Mouse (Mus musculus) heart, embryonic 11.5 days (tissue): ENCODE results near the gene Btk. TPM values are rescaled to one million over a fixed set of nuclear protein-coding genes. Genes with fewer than 3 reads are reported as not detected.
"Not testable (repeated sequence)": the region's sequence is repeated elsewhere in the genome, so short reads cannot be mapped to it uniquely, and the experiment has no call there.

Source experiments
- ATAC-seq: fragments of 200-750 bp; cut with Nextera tagmentation; replicated peaks from 2 replicates; pipeline ENCODE4 v1.8.0; 2017; ENCODE audit warnings: moderate library complexity; ENCODE audit not compliant: insufficient number of reproducible peaks, low FRiP score, low TSS enrichment
- H3K27ac ChIP-seq: fragments of 300-500 bp; sonication (generic); 2 replicates; pipeline ENCODE4 v1.5.1; 2014; ENCODE audit warnings: mild to moderate bottlenecking, low read depth, low read length
- H3K27me3 ChIP-seq: fragments of 300-500 bp; sonication (generic); 2 replicates; pipeline ENCODE4 v1.6.1; 2014; ENCODE audit warnings: mild to moderate bottlenecking, low read length, mixed read lengths; ENCODE audit not compliant: control insufficient read depth, insufficient read depth
- H3K36me3 ChIP-seq: fragments of 300-500 bp; sonication (generic); 2 replicates; pipeline ENCODE4 v1.6.1; 2014; ENCODE audit warnings: mild to moderate bottlenecking, low read length, moderate library complexity, mixed read lengths; ENCODE audit not compliant: control insufficient read depth, insufficient read depth
- H3K4me1 ChIP-seq: fragments of 300-500 bp; sonication (generic); 2 replicates; pipeline ENCODE4 v1.6.1; 2014; ENCODE audit warnings: low read length; ENCODE audit not compliant: control insufficient read depth, insufficient read depth
- H3K4me2 ChIP-seq: fragments of 300-500 bp; sonication (generic); 2 replicates; pipeline ENCODE4 v1.6.1; 2014; ENCODE audit warnings: mild to moderate bottlenecking, moderate library complexity
- H3K4me3 ChIP-seq: fragments of 300-500 bp; sonication (generic); 2 replicates; pipeline ENCODE4 v1.5.1; 2014; ENCODE audit warnings: low read depth, low read length
- H3K9ac ChIP-seq: fragments of 300-500 bp; sonication (generic); 2 replicates; pipeline ENCODE4 v1.6.1; 2014; ENCODE audit warnings: mild to moderate bottlenecking, low read depth, low read length, moderate library complexity
- H3K9me3 ChIP-seq: fragments of 300-500 bp; sonication (generic); replicated peaks from 2 replicates; pipeline ENCODE4 v1.6.1; 2016; ENCODE audit warnings: low read length; ENCODE audit not compliant: control insufficient read depth
- WGBS: fragments of 180-500 bp; shearing (Covaris S2); extraction: QIAGEN DNeasy Blood & Tissue Kit; methylation state at CpG from one replicate; pipeline ENCODE4 v1.1.7; 2014; ENCODE audit not compliant: insufficient replicate concordance; 5-methylcytosine and 5-hydroxymethylcytosine counted together
- polyA plus RNA-seq: library from polyadenylated mRNA; unstranded; fragments of >200 nt; fragmentation: Nextera tagmentation; extraction: Ambion mirVana; gene quantifications from 2 replicates; pipeline ENCODE4 v1.2.1, GENCODE M21; 2014

Btk gene
- polyA plus RNA-seq, 1 experiment from 2014 or later: 2.1 TPM

DNA sequence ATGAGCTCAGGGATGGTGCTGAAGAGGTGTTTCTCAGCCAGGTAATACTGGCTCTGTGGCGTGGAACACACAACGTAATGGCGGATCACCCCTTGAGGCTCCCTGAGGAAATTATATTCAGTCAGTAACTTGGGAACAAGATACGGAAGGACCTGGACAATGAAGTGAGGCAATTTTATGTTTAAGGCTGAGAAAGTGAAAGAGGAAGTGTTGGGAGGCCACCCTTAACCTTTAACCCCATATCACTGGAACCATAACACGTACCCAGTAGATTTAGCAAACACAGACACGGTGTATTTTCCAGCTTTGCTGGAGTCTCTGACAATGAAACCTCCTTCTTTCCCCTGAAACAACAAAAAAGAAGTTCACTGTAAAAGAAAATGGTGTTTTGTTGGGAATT, 28.9 kb downstream of the Btk start:
- H3K9ac ChIP-seq: no peak overlapping the region
- no peak overlapping the region for H3K4me3 ChIP-seq
- H3K4me2 ChIP-seq: no peak overlapping the region
- no peaks in the 10 kb centered on the region for H3K36me3 ChIP-seq
- H3K9me3 ChIP-seq: no peaks in the 10 kb centered on the region
- H3K4me1 ChIP-seq: no peaks in the 10 kb centered on the region
- WGBS: 67% methylated on average over 6 of the region's 6 CpGs
- no peak overlapping the region for H3K27ac ChIP-seq
- no peak for ATAC-seq
- H3K27me3 ChIP-seq: no peaks in the 10 kb centered on the region

DNA sequence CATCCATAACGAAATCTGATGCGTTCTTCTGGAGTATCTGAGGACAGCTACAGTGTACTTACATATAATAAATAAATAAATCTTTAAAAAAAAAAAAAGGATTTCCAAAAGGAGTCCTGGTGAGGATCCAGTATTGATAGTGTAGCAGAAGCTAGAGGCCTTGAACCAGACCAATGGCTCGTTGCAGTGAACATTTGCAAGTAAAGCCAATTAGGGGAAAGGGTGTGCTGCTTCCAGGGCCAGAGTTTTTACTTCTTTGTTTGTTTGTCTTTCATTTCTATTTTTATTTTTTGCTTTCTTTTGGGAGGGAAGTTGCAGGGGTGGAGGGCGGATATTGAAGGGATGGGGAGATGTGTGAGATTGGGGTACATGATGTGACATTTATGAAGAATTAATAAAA, 30.0 kb downstream of the Btk start:
- H3K9me3 ChIP-seq: no peaks in the 10 kb centered on the region
- ATAC-seq: no peak
- H3K4me1 ChIP-seq: no peaks in the 10 kb centered on the region
- no peaks in the 10 kb centered on the region for H3K27me3 ChIP-seq
- H3K27ac ChIP-seq: no peak overlapping the region
- WGBS: 78% methylated on average over 4 of the region's 4 CpGs
- H3K4me3 ChIP-seq: no peak overlapping the region
- H3K9ac ChIP-seq: no peak overlapping the region
- H3K4me2 ChIP-seq: no peak overlapping the region
- H3K36me3 ChIP-seq: no peaks in the 10 kb centered on the region

DNA sequence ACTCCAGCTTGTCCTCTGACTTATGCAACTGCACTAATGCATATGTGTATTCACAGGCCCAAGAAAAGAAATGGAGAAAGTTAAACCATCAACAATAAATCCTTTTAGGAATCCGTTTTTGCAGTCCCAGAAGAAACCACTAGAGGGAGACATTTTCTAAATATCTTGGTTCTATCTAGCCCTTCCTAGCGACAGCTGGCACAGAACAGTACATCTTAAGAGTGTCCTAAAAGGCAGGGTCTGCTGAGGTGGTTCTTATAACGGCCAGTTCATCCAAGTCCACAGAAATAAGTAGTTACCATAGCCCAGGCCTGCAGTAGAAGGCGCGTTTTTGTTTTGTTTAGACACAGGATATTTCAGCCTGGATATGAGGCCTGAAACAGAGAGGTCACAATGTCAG, 32.5 kb downstream of the Btk start:
- H3K36me3 ChIP-seq: no peaks in the 10 kb centered on the region
- no peak overlapping the region for H3K9ac ChIP-seq
- H3K27ac ChIP-seq: no peak overlapping the region
- no peaks in the 10 kb centered on the region for H3K4me1 ChIP-seq
- 19% methylated on average over 5 of the region's 5 CpGs for WGBS
- H3K9me3 ChIP-seq: no peaks in the 10 kb centered on the region
- ATAC-seq: no peak
- no peak overlapping the region for H3K4me3 ChIP-seq
- no peaks in the 10 kb centered on the region for H3K27me3 ChIP-seq
- H3K4me2 ChIP-seq: no peak overlapping the region

DNA sequence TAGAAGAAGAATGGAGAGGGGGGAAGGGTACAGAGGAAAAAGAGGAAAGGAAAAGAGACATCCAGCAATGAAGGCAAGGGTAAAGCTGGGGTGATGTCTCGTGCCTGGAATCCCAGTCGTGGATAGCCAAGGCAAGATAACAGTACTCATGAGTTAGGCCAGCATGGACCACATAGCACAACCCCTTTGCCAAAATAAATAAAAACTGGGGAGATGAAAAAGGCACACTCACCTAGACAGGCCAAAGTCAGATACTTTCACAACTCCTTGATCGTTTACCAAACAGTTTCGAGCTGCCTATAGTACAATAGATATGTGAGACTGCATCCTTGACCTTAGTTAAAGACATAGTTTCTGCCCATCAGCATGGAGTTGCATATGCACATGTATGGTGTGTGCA, 36.0 kb downstream of the Btk start:
- H3K27me3 ChIP-seq: no peaks in the 10 kb centered on the region
- no peaks in the 10 kb centered on the region for H3K9me3 ChIP-seq
- ATAC-seq: no peak
- no peak overlapping the region for H3K4me2 ChIP-seq
- no peak overlapping the region for H3K4me3 ChIP-seq
- H3K36me3 ChIP-seq: no peaks in the 10 kb centered on the region
- no peak overlapping the region for H3K27ac ChIP-seq
- no peak overlapping the region for H3K9ac ChIP-seq
- 60% methylated on average over 4 of the region's 4 CpGs for WGBS
- no peaks in the 10 kb centered on the region for H3K4me1 ChIP-seq

DNA sequence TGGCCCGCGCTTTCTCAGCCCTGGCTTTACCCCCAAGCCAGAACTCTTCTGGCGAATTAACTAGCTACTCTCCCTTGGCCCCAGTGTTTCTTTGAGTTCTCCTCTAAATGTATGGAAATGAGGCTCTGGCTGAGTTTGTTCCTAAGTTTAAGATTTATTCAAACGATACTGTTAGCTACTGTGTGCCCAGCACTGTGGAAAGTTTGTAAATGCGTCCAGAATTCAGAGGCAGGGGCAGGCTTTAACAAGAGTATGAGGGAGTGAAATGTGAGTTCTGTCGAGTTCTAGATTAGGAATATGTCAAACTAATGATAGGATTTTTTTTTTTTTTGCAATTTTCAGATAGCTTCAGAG, 41.4 kb downstream of the Btk start:
- H3K9ac ChIP-seq: peak overlapping the region; percentile 75
- no peak for ATAC-seq
- 0 out of 2 replicates have a peak overlapping the region, but pooled peaks have one; percentile 78 for H3K27ac ChIP-seq
- WGBS: 24% methylated on average over 6 of the region's 6 CpGs
- no peaks in the 10 kb centered on the region for H3K4me1 ChIP-seq
- no peaks in the 10 kb centered on the region for H3K27me3 ChIP-seq
- H3K36me3 ChIP-seq: no peaks in the 10 kb centered on the region
- H3K4me3 ChIP-seq: peak overlapping the region; percentile 61
- no peaks in the 10 kb centered on the region for H3K9me3 ChIP-seq
- peak overlapping the region; percentile 58 for H3K4me2 ChIP-seq

GRCm38 (mm10) chrX:134541145-134541954, 42.0 kb downstream of the Btk start, which contains the start of gene Timm8a1:
Timm8a1 (minus strand) TSS chrX:134541865.
- Histone ChIP-seq H3K27me3 (no peaks in the 10 kb centered on the region), H3K27ac (peak within 1 kb of the TSS; percentile 78; the same call in 1 of the 2 replicates), H3K9me3 (no peaks in the 10 kb centered on the region), H3K4me3 (peak within 1 kb of the TSS; percentile 61), H3K4me1 (no peaks in the 10 kb centered on the region), H3K36me3 (no peaks in the 10 kb centered on the region), H3K4me2 (peak within 1 kb of the TSS; percentile 59), H3K9ac (peak within 1 kb of the TSS; percentile 75)
- peak; percentile 90 for ATAC-seq
- WGBS: 8% methylated on average over 34 of the region's 61 CpGs

GRCm38 (mm10) chrX:134540414-134541135, 42.8 kb downstream of the Btk start:
- Histone ChIP-seq H3K27me3 (no peaks in the 10 kb centered on the region), H3K4me2 (peak overlapping the region; percentile 59), H3K27ac (no peak overlapping the region), H3K4me1 (no peaks in the 10 kb centered on the region), H3K36me3 (no peaks in the 10 kb centered on the region), H3K9ac (peak overlapping the region; percentile 75), H3K4me3 (peak overlapping the region; percentile 61), H3K9me3 (no peaks in the 10 kb centered on the region)
- WGBS: 26% methylated on average over 12 of the region's 12 CpGs
- no peak for ATAC-seq

- H3K27ac ChIP-seq, H3K9me3 ChIP-seq, ATAC-seq, H3K27me3 ChIP-seq, H3K36me3 ChIP-seq, H3K9ac ChIP-seq, H3K4me1 ChIP-seq: not testable (repeated sequence)
- Histone ChIP-seq H3K4me3 (peak overlapping the region; percentile 61; the same call in 1 of the 2 replicates), H3K4me2 (peak overlapping the region; percentile 59)
- 81% methylated on average over 10 of the region's 10 CpGs for WGBS
These were observed 43.6 kb downstream of the Btk start for GRCm38 (mm10) chrX:134539795-134540194.
